Mouse (Mus musculus): ENCODE data around the gene Prph2. TPM values are rescaled to one million over a fixed set of nuclear protein-coding genes. Genes with fewer than 3 reads are reported as not detected.

Prph2 gene
- polyA plus RNA-seq, 1 experiment from 2014 or later: not detected

- Histone ChIP-seq H3K9ac (replicated peaks; ENCODE audit: low read depth, low read length) (no peak overlapping the region), H3K27ac (ENCODE audit: low read length) (no peak overlapping the region), H3K4me2 (ENCODE audit: low read length) (no peak overlapping the region), H3K27me3 (replicated peaks; ENCODE audit: control insufficient read depth, insufficient read depth, low read length) (no peaks in the 10 kb centered on the region), H3K9me3 (ENCODE audit: control insufficient read depth, low read length) (peaks cover 4% of the 10 kb centered on the region; the same call in 1 of the 2 replicates), H3K4me1 (replicated peaks; ENCODE audit: control insufficient read depth, insufficient read depth, low read length) (no peaks in the 10 kb centered on the region), H3K36me3 (ENCODE audit: control insufficient read depth, insufficient read depth) (peaks cover 59% of the 10 kb centered on the region), H3K4me3 (replicated peaks; ENCODE audit: low read length) (no peak overlapping the region)
- 95% methylated on average over 7 of the region's 7 CpGs for WGBS
- ATAC-seq: no peak
Observed at GRCm38 (mm10) chr17:46972603-46973002, 62.3 kb downstream of the Prph2 start.

Other genes starting within 250 kb of the Prph2 start
- gene Rrp36, start 236.1 kb upstream of the Prph2 start, polyA plus RNA-seq (2015; fragmentation: Nextera tagmentation; extraction: Ambion mirVana): 47.7 and 51.1 TPM in 2 replicates
- gene Mea1, start 231.7 kb upstream of the Prph2 start, polyA plus RNA-seq (2015; fragmentation: Nextera tagmentation; extraction: Ambion mirVana): 208 and 240 TPM in 2 replicates
- 191 and 194 TPM in 2 replicates for gene Klhdc3, start 229.5 kb upstream of the Prph2 start, polyA plus RNA-seq (2015; fragmentation: Nextera tagmentation; extraction: Ambion mirVana)
- 87.5 and 96.6 TPM in 2 replicates for gene Ppp2r5d, start 205.3 kb upstream of the Prph2 start, polyA plus RNA-seq (2015; fragmentation: Nextera tagmentation; extraction: Ambion mirVana)
- gene Pex6, start 199.0 kb upstream of the Prph2 start, polyA plus RNA-seq (2015; fragmentation: Nextera tagmentation; extraction: Ambion mirVana): 22.7 and 24.6 TPM in 2 replicates
- 0.93 and 1.1 TPM in 2 replicates for gene Gnmt, start 181.3 kb upstream of the Prph2 start, polyA plus RNA-seq (2015; fragmentation: Nextera tagmentation; extraction: Ambion mirVana)
- gene Cnpy3, start 158.2 kb upstream of the Prph2 start, polyA plus RNA-seq (2015; fragmentation: Nextera tagmentation; extraction: Ambion mirVana): 61.9 and 64.5 TPM in 2 replicates
- 0.39 TPM in 1 of 2 replicates, not detected in the other for gene Ptcra, start 146.7 kb upstream of the Prph2 start, polyA plus RNA-seq (2015; fragmentation: Nextera tagmentation; extraction: Ambion mirVana)
- 52.8 and 56.0 TPM in 2 replicates for gene 2310039H08Rik, start 137.8 kb upstream of the Prph2 start, polyA plus RNA-seq (2015; fragmentation: Nextera tagmentation; extraction: Ambion mirVana)
- gene Rpl7l1, start 127.8 kb upstream of the Prph2 start, polyA plus RNA-seq (2015; fragmentation: Nextera tagmentation; extraction: Ambion mirVana): 107 and 115 TPM in 2 replicates
- gene Bicral, start 52.0 kb upstream of the Prph2 start, polyA plus RNA-seq (2015; fragmentation: Nextera tagmentation; extraction: Ambion mirVana): 8.8 and 10.0 TPM in 2 replicates
- gene Tbcc, start 19.8 kb upstream of the Prph2 start, polyA plus RNA-seq (2015; fragmentation: Nextera tagmentation; extraction: Ambion mirVana): 52.6 and 55.6 TPM in 2 replicates
- 16.0 and 16.9 TPM in 2 replicates for gene Ubr2, start 100.1 kb downstream of the Prph2 start, polyA plus RNA-seq (2015; fragmentation: Nextera tagmentation; extraction: Ambion mirVana)